14 mouse cellular contexts compared by ENCODE assay signal in the genomic region with DNA sequence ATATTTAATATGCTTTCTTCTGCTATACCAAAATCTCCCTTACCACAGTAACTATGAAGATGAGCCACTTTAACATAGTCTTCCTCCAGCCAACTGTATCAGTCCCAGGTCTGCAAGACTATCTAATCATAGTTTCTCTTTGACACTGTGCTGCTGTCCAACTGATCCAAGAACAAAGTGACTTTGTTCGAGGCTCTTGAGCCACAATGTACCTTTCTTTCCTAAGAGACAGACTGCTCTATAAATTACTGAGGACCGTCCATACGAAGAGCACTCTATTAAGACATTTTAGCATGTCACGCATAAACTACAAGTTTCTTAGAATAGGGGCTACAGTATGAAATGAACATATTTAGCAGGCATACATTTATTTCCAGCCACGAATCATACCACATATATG. TPM values are rescaled to one million over a fixed set of nuclear protein-coding genes. Genes with fewer than 3 reads are reported as not detected.
DNase-seq lines count a peak whose midpoint lies in the region; TF ChIP-seq lines count a peak whose summit lies in the region.
"Had no signal": no experiment of that assay in that cellular context is flagged by ENCODE, and none has a peak within 500 bp of the region (broad histone marks: within the 10 kb centered on the region; RNA-seq: fewer than 3 reads in every experiment).

No protein-coding gene starts in this region.

- peaks cover 49% of the 10 kb centered on the region for H3K4me1 ChIP-seq in bone marrow macrophage, adult 2 months (ENCODE audit: control insufficient read depth, insufficient read depth, low read length)
- H3K4me1 ChIP-seq: hindbrain, embryonic 12.5 days; hindbrain, embryonic 15.5 days had no signal

- H3K4me3 ChIP-seq in layer of hippocampus, adult 2 months, result no peak overlapping the region
- no peak overlapping the region for H3K4me3 ChIP-seq in bone marrow macrophage, adult 2 months (ENCODE audit: insufficient read depth, low read length)
- H3K4me3 ChIP-seq: hindbrain, embryonic 12.5 days; hindbrain, embryonic 15.5 days had no signal

- peak; percentile 18 for DNase-seq in heart, adult 11 months
- DNase-seq in heart, adult 9 months (ENCODE audit: low spot score in 2 of 2), result no peak
- no peak for DNase-seq in layer of hippocampus, adult 2 months (ENCODE audit: low spot score in 2 of 2)
- DNase-seq in layer of hippocampus, adult 18-20 months (ENCODE audit: low spot score in 2 of 2), result no peak
- peak; percentile 51 for DNase-seq in gonadal fat pad, adult 2 months (ENCODE audit: low read depth)
- DNase-seq in embryo, embryonic 10.5 days (ENCODE audit: low spot score), result no peak
- DNase-seq: B cell, adult 2 months; cerebellum, adult 11-12 months; cerebellum, adult 8-10 months; cerebellum, postnatal 36 days; forebrain, postnatal 0 days had no signal

- TF ChIP-seq POLR2A in bone marrow macrophage, adult 2 months (IDR thresholded peaks at IDR 0.05; ENCODE audit: borderline replicate concordance, low read depth, low read length), result no peak

- H3K27ac ChIP-seq in layer of hippocampus, adult 2 months, result peak overlapping the region; percentile 79
- H3K27ac ChIP-seq in bone marrow macrophage, adult 2 months (ENCODE audit: insufficient read depth, low read depth, low read length), result peak overlapping the region; percentile 92
- H3K27ac ChIP-seq: hindbrain, embryonic 12.5 days; hindbrain, embryonic 15.5 days had no signal

- no peak for TF ChIP-seq CTCF in layer of hippocampus, adult 2 months (conservative IDR thresholded peaks at IDR 0.05)
- no peak for TF ChIP-seq CTCF in bone marrow macrophage, adult 2 months (IDR thresholded peaks at IDR 0.05; ENCODE audit: low read depth, low read length)

RNA-seq across cellular contexts. Expression of a gene that starts 46.0 kb away (rescaled TPM):
- 100 to 1,000 TPM; 104 to 109 TPM for total RNA-seq in layer of hippocampus, adult 2 months (2021)
- total RNA-seq in layer of hippocampus, adult 18-20 months (2021), result 100 to 1,000 TPM in 1 of 2 experiments, 10 to 100 TPM in 1; 99.4 to 106 TPM
- polyA plus RNA-seq in bone marrow macrophage, adult 2 months (2012; ENCODE audit: insufficient read depth, insufficient read length, missing spikeins), result 8.2 and 10.5 TPM in 2 replicates
- 10.2 and 10.3 TPM in 2 replicates for polyA plus RNA-seq in gonadal fat pad, adult 2 months (2012; rRNA removed)

Comparison
In these comparisons a context has a peak if more than half of its experiments do, and no peak if none do; other contexts are left out.
1. DNase-seq: peak in heart, adult 11 months (single experiment) and gonadal fat pad, adult 2 months (single experiment); none in heart, adult 9 months (0 of 2), layer of hippocampus, adult 2 months (0 of 2), layer of hippocampus, adult 18-20 months (0 of 2) and embryo, embryonic 10.5 days (single experiment).